Mouse (Mus musculus) forebrain, postnatal 0 days (tissue): Measurements from ENCODE around the gene Cbx7. TPM values are rescaled to one million over a fixed set of nuclear protein-coding genes. Genes with fewer than 3 reads are reported as not detected.

ENCODE experiments used
- ATAC-seq: fragments of 200-750 bp; cut with Nextera tagmentation; 2 replicates; pipeline ENCODE4 v1.8.0; 2017; ENCODE audit warnings: mild to moderate bottlenecking, moderate library complexity
- DNase-seq: peaks from one replicate; pipeline ENCODE4 v3.0.0-alpha.2; 2015
- H3K27ac ChIP-seq: fragments of 300-500 bp; sonication (generic); 2 replicates; pipeline ENCODE4 v1.5.1; 2014; ENCODE audit warnings: low read depth, mild to moderate bottlenecking, antibody characterized with exemption, low read length, moderate library complexity, mixed read lengths
- H3K27me3 ChIP-seq: fragments of 300-500 bp; sonication (generic); 2 replicates; pipeline ENCODE4 v1.6.1; 2014; ENCODE audit warnings: mild to moderate bottlenecking, low read length, mixed read lengths; ENCODE audit not compliant: insufficient read depth
- H3K36me3 ChIP-seq: fragments of 300-500 bp; sonication (generic); 2 replicates; pipeline ENCODE4 v1.6.1; 2014; ENCODE audit warnings: mild to moderate bottlenecking, moderate library complexity; ENCODE audit not compliant: insufficient read depth
- H3K4me1 ChIP-seq: fragments of 300-500 bp; sonication (generic); 2 replicates; pipeline ENCODE4 v1.6.1; 2014; ENCODE audit warnings: antibody characterized with exemption; ENCODE audit not compliant: insufficient read depth
- H3K4me2 ChIP-seq: fragments of 300-500 bp; sonication (generic); 2 replicates; pipeline ENCODE4 v1.6.1; 2014; ENCODE audit warnings: low read depth, mild to moderate bottlenecking, moderate library complexity
- H3K4me3 ChIP-seq: fragments of 300-500 bp; sonication (generic); 2 replicates; pipeline ENCODE4 v1.5.1; 2014; ENCODE audit warnings: low read depth, low read length, mixed read lengths
- H3K9ac ChIP-seq: fragments of 300-500 bp; sonication (generic); 2 replicates; pipeline ENCODE4 v1.6.1; 2014; ENCODE audit warnings: mild to moderate bottlenecking
- H3K9me3 ChIP-seq: fragments of 300-500 bp; sonication (generic); 2 replicates; pipeline ENCODE4 v1.6.1; 2016; ENCODE audit warnings: low read length
- CTCF ChIP-seq: sonication (generic); IDR thresholded peaks from 2 replicates; pipeline ENCODE4 v1.5.1; 2016; ENCODE audit warnings: antibody characterized with exemption, control low read depth, low read depth
- WGBS: fragments of 180-500 bp; shearing (Covaris S2); extraction: QIAGEN DNeasy Blood & Tissue Kit; methylation state at CpG from one replicate; pipeline ENCODE4 v1.1.7; 2014; 5-methylcytosine and 5-hydroxymethylcytosine counted together
- polyA plus RNA-seq: library from polyadenylated mRNA; unstranded; fragments of >200 nt; fragmentation: Nextera tagmentation; extraction: Ambion mirVana; gene quantifications from 2 replicates; pipeline ENCODE4 v1.2.1, GENCODE M21; 2015
- total RNA-seq: library from RNA; depleted of rRNA; stranded (reverse); fragments of >200 nt; gene quantifications from 2 replicates; pipeline ENCODE4 v1.2.3, GENCODE M21; 2014

Cbx7 gene
- total and polyA plus RNA-seq, 2 experiments from 2014 or later: 3.1 to 11.1 TPM

GRCm38 (mm10) chr15:79958418-79958817, 12.5 kb downstream of the Cbx7 start:
- ATAC-seq (no peak), DNase-seq (no peak)
- Histone ChIP-seq H3K4me1 (no peaks in the 10 kb centered on the region), H3K27ac (no peak overlapping the region), H3K9me3 (no peaks in the 10 kb centered on the region), H3K4me3 (no peak overlapping the region), H3K4me2 (no peak overlapping the region), H3K36me3 (no peaks in the 10 kb centered on the region), H3K9ac (no peak overlapping the region), H3K27me3 (no peaks in the 10 kb centered on the region)
- TF ChIP-seq CTCF: no peak
- 53% methylated on average over 3 of the region's 3 CpGs for WGBS

GRCm38 (mm10) chr15:79956559-79956958, 14.4 kb downstream of the Cbx7 start:
- WGBS: 81% methylated on average over 8 of the region's 8 CpGs
- ATAC-seq: no peak
- no peak for DNase-seq

GRCm38 (mm10) chr15:79953470-79953869, 17.4 kb downstream of the Cbx7 start:
- H3K4me1 ChIP-seq: peaks cover 7% of the 10 kb centered on the region
- no peak for TF ChIP-seq CTCF
- DNase-seq (no peak), ATAC-seq (no peak)
- no peaks in the 10 kb centered on the region for H3K9me3 ChIP-seq
- H3K36me3 ChIP-seq: no peaks in the 10 kb centered on the region
- no peak overlapping the region for H3K27ac ChIP-seq
- no peak overlapping the region for H3K4me2 ChIP-seq
- no peak overlapping the region for H3K4me3 ChIP-seq
- WGBS: 66% methylated on average over 7 of the region's 7 CpGs
- H3K9ac ChIP-seq: no peak overlapping the region
- H3K27me3 ChIP-seq: no peaks in the 10 kb centered on the region

More at GRCm38 (mm10) chr15:79956559-79956958, 14.4 kb downstream of the Cbx7 start:
- Histone ChIP-seq H3K36me3 (no peaks in the 10 kb centered on the region), H3K27ac (no peak overlapping the region), H3K4me2 (no peak overlapping the region), H3K9me3 (no peaks in the 10 kb centered on the region), H3K9ac (no peak overlapping the region), H3K4me1 (no peaks in the 10 kb centered on the region), H3K4me3 (no peak overlapping the region), H3K27me3 (no peaks in the 10 kb centered on the region)
- no peak for TF ChIP-seq CTCF

- Histone ChIP-seq H3K9ac (no peak overlapping the region), H3K27me3 (no peaks in the 10 kb centered on the region), H3K4me2 (no peak overlapping the region), H3K9me3 (no peaks in the 10 kb centered on the region), H3K27ac (no peak overlapping the region), H3K4me1 (peaks cover 7% of the 10 kb centered on the region), H3K4me3 (no peak overlapping the region), H3K36me3 (no peaks in the 10 kb centered on the region)
- WGBS: 44% methylated on average over 11 of the region's 11 CpGs
- TF ChIP-seq CTCF: no peak
- no peak for ATAC-seq
- DNase-seq: no peak
Measured at GRCm38 (mm10) chr15:79952504-79953231, 18.3 kb downstream of the Cbx7 start.

GRCm38 (mm10) chr15:79951730-79952503, 19.0 kb downstream of the Cbx7 start:
- no peak overlapping the region for H3K4me2 ChIP-seq
- no peak overlapping the region for H3K27ac ChIP-seq
- DNase-seq: no peak
- WGBS: 36% methylated on average over 14 of the region's 14 CpGs
- H3K4me1 ChIP-seq: peaks cover 7% of the 10 kb centered on the region
- H3K4me3 ChIP-seq: no peak overlapping the region
- TF ChIP-seq CTCF: no peak
- H3K36me3 ChIP-seq: no peaks in the 10 kb centered on the region
- H3K9ac ChIP-seq: no peak overlapping the region
- ATAC-seq: no peak; the same call in 1 of the 2 replicates
- H3K27me3 ChIP-seq: no peaks in the 10 kb centered on the region
- H3K9me3 ChIP-seq: no peaks in the 10 kb centered on the region

GRCm38 (mm10) chr15:79951226-79951625, 19.7 kb downstream of the Cbx7 start:
- no peaks in the 10 kb centered on the region for H3K27me3 ChIP-seq
- no peaks in the 10 kb centered on the region for H3K9me3 ChIP-seq
- 0 out of 2 replicates have a peak overlapping the region, but pooled peaks have one; percentile 62 for H3K4me2 ChIP-seq
- 73% methylated on average over 6 of the region's 6 CpGs for WGBS
- H3K4me3 ChIP-seq: no peak overlapping the region
- no peaks in the 10 kb centered on the region for H3K36me3 ChIP-seq
- no peak for TF ChIP-seq CTCF
- ATAC-seq (no peak), DNase-seq (no peak)
- H3K9ac ChIP-seq: no peak overlapping the region; the same call in 1 of the 2 replicates
- H3K4me1 ChIP-seq: peaks cover 7% of the 10 kb centered on the region
- peak overlapping the region; percentile 24; the same call in 1 of the 2 replicates for H3K27ac ChIP-seq
